In the genomic region with DNA sequence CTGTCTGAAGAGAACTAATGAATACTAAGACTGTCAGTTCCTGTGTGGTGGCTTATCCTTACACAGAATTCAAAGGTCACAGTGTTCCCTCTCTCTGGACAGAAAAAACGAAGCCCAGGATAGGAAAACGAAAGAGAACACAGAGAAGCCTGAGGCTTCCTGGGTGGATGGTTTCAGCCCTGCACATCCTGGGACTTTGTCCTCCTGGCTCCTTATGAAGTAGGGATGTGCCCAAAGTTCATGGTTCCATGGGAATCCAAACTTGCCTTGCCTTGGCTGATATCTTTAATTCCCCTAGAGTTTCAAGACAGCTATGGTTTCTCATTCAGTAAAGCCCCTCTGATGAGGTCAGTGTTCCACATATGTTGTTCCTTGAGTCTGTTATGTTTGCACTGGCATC, we compare ENCODE assay signal across 15 mouse cellular contexts. TPM values are rescaled to one million over a fixed set of nuclear protein-coding genes. Genes with fewer than 3 reads are reported as not detected.
DNase-seq lines count a peak whose midpoint lies in the region; ATAC-seq and TF ChIP-seq lines count a peak whose summit lies in the region.
"Had no signal": no experiment of that assay in that cellular context is flagged by ENCODE, and none has a peak within 500 bp of the region (broad histone marks: within the 10 kb centered on the region; RNA-seq: fewer than 3 reads in every experiment).

No protein-coding gene starts in this region.

- H3K27me3 ChIP-seq in forebrain, postnatal 0 days (ENCODE audit: insufficient read depth, low read length) = no peaks in the 10 kb centered on the region; the same call in 1 of the 2 replicates
- H3K27me3 ChIP-seq in midbrain, embryonic 10.5 days (ENCODE audit: low read depth, poor library complexity, severe bottlenecking) = peaks cover 12% of the 10 kb centered on the region; the same call in 1 of the 2 replicates
- no peaks in the 10 kb centered on the region; the same call in 1 of the 2 replicates for H3K27me3 ChIP-seq in neural tube, embryonic 13.5 days

- no peak overlapping the region for H3K9ac ChIP-seq in forebrain, postnatal 0 days
- peak overlapping the region; percentile 49 for H3K9ac ChIP-seq in neural tube, embryonic 13.5 days
- H3K9ac ChIP-seq: heart, embryonic 13.5 days; liver, embryonic 13.5 days had no signal

- 16% methylated on average over 2 of the region's 2 CpGs for WGBS in forebrain, postnatal 0 days
- 27% methylated on average over 2 of the region's 2 CpGs for WGBS in midbrain, embryonic 10.5 days
- WGBS in neural tube, embryonic 13.5 days = 39% methylated on average over 2 of the region's 2 CpGs

- H3K4me3 ChIP-seq in forebrain, postnatal 0 days (ENCODE audit: low read depth, low read length) = no peak overlapping the region
- H3K4me3 ChIP-seq in midbrain, embryonic 10.5 days = no peak overlapping the region
- H3K4me3 ChIP-seq in neural tube, embryonic 13.5 days = no peak overlapping the region
- H3K4me3 ChIP-seq: heart, embryonic 13.5 days; liver, embryonic 13.5 days had no signal

- no peaks in the 10 kb centered on the region for H3K36me3 ChIP-seq in forebrain, postnatal 0 days (ENCODE audit: insufficient read depth)
- peaks cover 4% of the 10 kb centered on the region; the same call in 1 of the 2 replicates for H3K36me3 ChIP-seq in midbrain, embryonic 10.5 days
- no peaks in the 10 kb centered on the region for H3K36me3 ChIP-seq in neural tube, embryonic 13.5 days
- H3K36me3 ChIP-seq: heart, embryonic 13.5 days; liver, embryonic 13.5 days had no signal

- H3K9me3 ChIP-seq in forebrain, postnatal 0 days (ENCODE audit: low read length) = no peaks in the 10 kb centered on the region
- H3K9me3 ChIP-seq in midbrain, embryonic 10.5 days (replicated peaks) = no peaks in the 10 kb centered on the region
- no peaks in the 10 kb centered on the region for H3K9me3 ChIP-seq in neural tube, embryonic 13.5 days
- H3K9me3 ChIP-seq: heart, embryonic 13.5 days; liver, embryonic 13.5 days had no signal

- H3K27ac ChIP-seq in forebrain, postnatal 0 days (ENCODE audit: low read depth, low read length) = 0 out of 2 replicates have a peak overlapping the region, but pooled peaks have one; percentile 47
- H3K27ac ChIP-seq in midbrain, embryonic 10.5 days (replicated peaks) = peak overlapping the region; percentile 68
- H3K27ac ChIP-seq in neural tube, embryonic 13.5 days (replicated peaks) = peak overlapping the region; percentile 78
- H3K27ac ChIP-seq: heart, embryonic 13.5 days; liver, embryonic 13.5 days had no signal

- no peak overlapping the region for H3K4me2 ChIP-seq in forebrain, postnatal 0 days (ENCODE audit: low read depth)
- H3K4me2 ChIP-seq in neural tube, embryonic 13.5 days = peak overlapping the region; percentile 39
- H3K4me2 ChIP-seq: heart, embryonic 13.5 days; liver, embryonic 13.5 days had no signal

- no peak for ATAC-seq in forebrain, postnatal 0 days
- no peak for ATAC-seq in neural tube, embryonic 13.5 days (ENCODE audit: low read depth)
- ATAC-seq: lung, postnatal 0 days had no signal

- peaks cover 18% of the 10 kb centered on the region for H3K4me1 ChIP-seq in forebrain, postnatal 0 days (ENCODE audit: insufficient read depth)
- H3K4me1 ChIP-seq in midbrain, embryonic 10.5 days = peaks cover 71% of the 10 kb centered on the region
- peaks cover 66% of the 10 kb centered on the region for H3K4me1 ChIP-seq in neural tube, embryonic 13.5 days (replicated peaks)

- DNase-seq in kidney, postnatal 36 days = peak; percentile 50 to 71
- DNase-seq in kidney, postnatal 10 days = no peak
- DNase-seq in forebrain, postnatal 0 days = no peak
- DNase-seq in midbrain, embryonic 10.5 days (ENCODE audit: low spot score) = no peak
- DNase-seq in embryo, embryonic 11 days = no peak
- DNase-seq in cerebellum, postnatal 25 days = no peak
- no peak for DNase-seq in layer of hippocampus, postnatal 14 days (ENCODE audit: low spot score in 2 of 2)
- DNase-seq: adrenal gland, postnatal 14 days; cerebellum, adult 8-10 months; liver, embryonic 13.5 days; thymus, postnatal 36 days had no signal

- TF ChIP-seq CTCF in forebrain, postnatal 0 days (IDR thresholded peaks at IDR 0.05; ENCODE audit: low read depth) = no peak

RNA-seq across cellular contexts. Expression of gene Ackr3, which starts 19.2 kb away (rescaled TPM):
- total RNA-seq in forebrain, postnatal 0 days (2014; rRNA removed) = 7.3 and 10.0 TPM in 2 replicates
- polyA plus RNA-seq in forebrain, postnatal 0 days (2015; fragmentation: Nextera tagmentation; extraction: Ambion mirVana) = 10.2 and 11.9 TPM in 2 replicates
- 26.3 and 30.9 TPM in 2 replicates for polyA plus RNA-seq in midbrain, embryonic 10.5 days (2016; fragmentation: Nextera tagmentation; extraction: Ambion mirVana)
- polyA plus RNA-seq in neural tube, embryonic 13.5 days (2015; fragmentation: Nextera tagmentation; extraction: Ambion mirVana) = 16.7 and 17.1 TPM in 2 replicates
- total RNA-seq in layer of hippocampus, postnatal 14 days (2021) = 10 to 100 TPM; 10.9 to 14.5 TPM
- total RNA-seq: megakaryocyte-erythroid progenitor cell, adult 5-6 weeks had no signal

Comparison
In these comparisons a context has a peak if more than half of its experiments do, and no peak if none do; other contexts are left out.
1. DNase-seq: peak in kidney, postnatal 36 days (2 of 2); none in kidney, postnatal 10 days (single experiment), forebrain, postnatal 0 days (single experiment), midbrain, embryonic 10.5 days (single experiment), embryo, embryonic 11 days (single experiment), cerebellum, postnatal 25 days (0 of 2) and layer of hippocampus, postnatal 14 days (0 of 2).
2. Peak in every context shown above with its lines, with median percentiles within 50 percentile points of each other: H3K27ac ChIP-seq.